Mouse (Mus musculus) CH12.LX (cell line): ENCODE measurements around the gene Capn13.

Source experiments
- CTCF ChIP-seq, 2 experiments: IDR thresholded peaks in 1 of 2; conservative IDR thresholded peaks in 1 of 2; 2 replicates each; pipeline ENCODE4 v1.5.1; 2011 to 2012; ENCODE audit warnings: low read depth in 2 of 2, low read length in 2 of 2, improper control_type of control experiment in 1 of 2, inconsistent platforms in 1 of 2, mild to moderate bottlenecking in 1 of 2, moderate library complexity in 1 of 2
- ELF1 ChIP-seq: IDR thresholded peaks from 2 replicates; pipeline ENCODE4 v1.6.1; 2014; ENCODE audit warnings: low read depth, mild to moderate bottlenecking, inconsistent platforms, low read length, improper control_type of control experiment
- EP300 ChIP-seq: IDR thresholded peaks from 2 replicates; pipeline ENCODE4 v1.6.1; 2011; ENCODE audit warnings: low read length, improper control_type of control experiment
- HCFC1 ChIP-seq: IDR thresholded peaks from 2 replicates; pipeline ENCODE4 v1.6.1; 2012; ENCODE audit warnings: low read depth, mild to moderate bottlenecking, inconsistent platforms, low read length, improper control_type of control experiment
- POLR2A ChIP-seq: IDR thresholded peaks from 2 replicates; pipeline ENCODE4 v1.6.1; 2011; ENCODE audit warnings: low read depth, mild to moderate bottlenecking, improper control_type of control experiment, low read length
- RAD21 ChIP-seq: IDR thresholded peaks from 2 replicates; pipeline ENCODE4 v1.6.1; 2011; ENCODE audit warnings: low read depth, mild to moderate bottlenecking, low read length, improper control_type of control experiment, moderate library complexity
- TBP ChIP-seq: conservative IDR thresholded peaks from 2 replicates; pipeline ENCODE4 v1.6.1; 2011; ENCODE audit warnings: low read depth, low read length, improper control_type of control experiment

GRCm38 (mm10) chr17:73273809-73274208 is 126.9 kb downstream of the Capn13 start:
- peak in 1 of 2 experiments; percentile 48; a peak in 2 of 4 replicates for TF ChIP-seq CTCF (conservative IDR thresholded peaks at IDR 0.05 in 1 of 2, IDR thresholded peaks at IDR 0.05 in 1 of 2; ENCODE audit: low read depth in 2 of 2, low read length in 2 of 2)
- no peak for TF ChIP-seq TBP
- TF ChIP-seq EP300 = no peak; the same call in 1 of the 2 replicates
- TF ChIP-seq HCFC1 = no peak
- no peak for TF ChIP-seq POLR2A
- TF ChIP-seq ELF1 = no peak
- TF ChIP-seq RAD21 = peak; percentile 46
